Mouse (Mus musculus) testis, postnatal 14 days (tissue): ENCODE data around the gene Olfr307.
"Not testable (repeated sequence)": the region's sequence is repeated elsewhere in the genome, so short reads cannot be mapped to it uniquely, and the experiment has no call there.

Source experiments
- DNase-seq: peaks from one replicate; pipeline ENCODE4 v3.0.0; 2021; ENCODE audit warnings: low spot score

The Olfr307 gene

GRCm38 (mm10) chr7:86337486-86337885 lies at the start of gene Olfr307:
Gene Olfr307 (minus strand): TSS chr7:86337586.
- no peak for DNase-seq

- no peak for DNase-seq
These were observed 49.2 kb upstream of the Olfr307 start, which contains the start of gene Olfr304 for GRCm38 (mm10) chr7:86386558-86386957. Gene Olfr304 (minus strand): TSS chr7:86386658.

DNA sequence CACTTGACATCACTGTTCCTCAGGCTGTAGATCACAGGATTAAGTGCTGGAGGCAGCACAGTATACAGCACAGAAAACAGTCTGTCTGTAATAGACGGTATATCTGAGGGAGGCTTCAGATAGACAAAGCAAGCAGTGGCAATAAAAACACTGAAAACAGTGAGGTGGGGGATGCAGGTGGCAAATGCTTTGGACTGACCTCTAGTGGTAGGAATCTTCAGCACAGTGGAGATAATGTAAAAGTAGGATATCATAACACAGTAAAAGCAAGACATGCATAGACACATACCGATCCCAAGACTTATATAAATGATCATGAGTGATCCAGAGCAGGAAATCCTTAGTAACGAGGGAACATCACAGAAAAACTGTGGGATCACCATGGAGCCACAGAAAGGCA lies 48.4 kb upstream of the Olfr307 start:
- no peak for DNase-seq

GRCm38 (mm10) chr7:86366828-86367227 lies 29.4 kb upstream of the Olfr307 start, which contains the start of gene Olfr305:
Gene Olfr305 (minus strand): TSS chr7:86366928.
- DNase-seq, result no peak

- DNase-seq, result not testable (repeated sequence)
These were observed 8.9 kb upstream of the Olfr307 start for GRCm38 (mm10) chr7:86346296-86346695.

DNA sequence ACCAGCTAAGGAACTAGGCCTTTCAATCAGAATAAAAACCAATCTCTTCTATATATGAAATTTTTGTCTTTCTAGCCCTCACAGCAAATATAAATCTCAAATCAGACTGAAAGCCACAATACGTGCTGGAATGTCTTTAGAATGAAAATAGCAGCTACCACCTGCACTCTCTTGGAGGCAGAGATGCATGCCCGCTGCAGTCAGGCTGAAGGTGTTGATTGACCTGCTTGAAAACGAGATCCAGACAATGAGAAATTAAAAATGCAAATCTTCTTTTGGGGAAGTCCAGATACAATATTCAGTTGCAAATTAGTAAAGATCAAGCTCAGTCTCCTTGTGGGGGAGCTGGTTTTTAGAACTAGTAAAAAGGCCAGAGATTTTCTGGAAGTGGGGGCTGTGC lies 6.9 kb upstream of the Olfr307 start:
- no peak for DNase-seq

DNA sequence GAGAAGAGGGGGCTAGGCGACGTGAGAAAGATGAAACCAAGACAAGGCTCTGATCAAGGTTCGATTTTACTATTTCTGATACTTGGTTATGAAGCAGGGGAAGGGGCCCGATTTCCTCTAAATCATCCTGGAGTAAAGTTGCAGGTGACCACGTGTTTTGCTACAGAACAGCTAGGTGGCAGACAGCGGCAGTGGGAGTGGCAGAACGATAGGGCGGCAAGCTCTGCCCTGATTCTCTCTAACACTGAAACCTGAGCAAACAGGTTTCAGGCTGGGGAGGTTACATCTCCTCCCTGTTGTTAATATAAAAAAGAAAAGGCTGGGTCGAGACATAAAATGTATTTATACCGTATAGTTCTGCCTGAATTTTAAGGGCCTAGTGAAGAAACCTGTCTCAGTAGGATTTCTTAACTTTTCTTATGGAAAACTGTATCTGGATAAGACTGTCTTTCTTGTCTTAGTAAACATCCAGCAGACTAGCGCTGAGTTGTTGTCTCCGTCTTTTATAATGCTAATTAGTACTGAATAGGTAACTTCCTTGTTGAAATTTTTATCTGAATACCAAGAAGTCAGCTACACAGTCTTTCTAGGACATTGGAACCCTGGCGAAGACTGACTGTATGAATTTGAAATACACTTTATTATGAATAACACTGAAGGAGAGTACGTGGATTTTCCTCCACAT lies 5.6 kb upstream of the Olfr307 start:
- no peak for DNase-seq

- DNase-seq, result no peak
These were observed 11.9 kb downstream of the Olfr307 start, which contains the start of gene Olfr308 for GRCm38 (mm10) chr7:86325530-86325929. Gene Olfr308 (minus strand): TSS chr7:86325630.

GRCm38 (mm10) chr7:86321323-86321722 lies 16.1 kb downstream of the Olfr307 start:
- no peak for DNase-seq

DNA sequence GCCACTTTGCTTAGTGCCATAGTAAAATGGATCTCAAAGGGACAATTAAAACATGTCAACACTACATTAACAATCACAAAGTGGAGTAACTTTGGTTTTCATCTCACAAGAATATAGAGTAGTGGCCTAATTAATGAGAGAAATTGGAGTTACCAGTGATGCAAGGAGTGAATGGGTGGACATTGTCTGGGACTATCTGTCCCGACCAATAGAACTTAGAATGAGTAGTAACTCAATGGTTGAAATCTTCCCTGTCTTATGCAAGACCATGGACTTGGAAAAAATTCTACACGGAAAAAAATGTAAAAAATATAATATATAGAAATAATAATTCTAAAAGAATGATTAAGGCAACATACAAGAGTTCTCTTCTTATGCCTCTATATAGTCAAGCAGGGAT lies 23.8 kb downstream of the Olfr307 start, which contains the start of gene Olfr309:
TSS of gene Olfr309 (minus strand) at position 101 of the 400 bp plus-strand sequence.
- no peak for DNase-seq
